Mouse (Mus musculus) limb, embryonic 14.5 days (tissue): ENCODE results near the gene Nfu1. TPM values are rescaled to one million over a fixed set of nuclear protein-coding genes. Genes with fewer than 3 reads are reported as not detected.

Source experiments
- ATAC-seq: fragments of 200-750 bp; cut with Nextera tagmentation; 2 replicates; pipeline ENCODE4 v1.8.0; 2017; ENCODE audit warnings: low read depth, moderate number of reproducible peaks, moderate TSS enrichment; ENCODE audit not compliant: low FRiP score
- DNase-seq: peaks from one replicate; pipeline ENCODE4 v3.0.0-alpha.2; 2015; ENCODE audit warnings: low spot score
- H3K27ac ChIP-seq: fragments of 300-500 bp; sonication (generic); replicated peaks from 2 replicates; pipeline ENCODE4 v1.5.1; 2014; ENCODE audit warnings: low read depth, mild to moderate bottlenecking, low read length, moderate library complexity, mixed read lengths
- H3K27me3 ChIP-seq: fragments of 300-500 bp; sonication (generic); 2 replicates; pipeline ENCODE4 v1.6.1; 2014; ENCODE audit warnings: low read length, mixed read lengths; ENCODE audit not compliant: control insufficient read depth, insufficient read depth
- H3K36me3 ChIP-seq: fragments of 300-500 bp; sonication (generic); 2 replicates; pipeline ENCODE4 v1.6.1; 2014; ENCODE audit warnings: mild to moderate bottlenecking, low read length, moderate library complexity, mixed read lengths; ENCODE audit not compliant: control insufficient read depth, insufficient read depth
- H3K4me1 ChIP-seq: fragments of 300-500 bp; sonication (generic); 2 replicates; pipeline ENCODE4 v1.6.1; 2014; ENCODE audit warnings: antibody characterized with exemption, low read length, mixed read lengths; ENCODE audit not compliant: control insufficient read depth, insufficient read depth
- H3K4me2 ChIP-seq: fragments of 300-500 bp; sonication (generic); replicated peaks from 2 replicates; pipeline ENCODE4 v1.6.1; 2014; ENCODE audit warnings: low read depth, mild to moderate bottlenecking, low read length, moderate library complexity; ENCODE audit not compliant: severe bottlenecking
- H3K4me3 ChIP-seq: fragments of 300-500 bp; sonication (generic); replicated peaks from 2 replicates; pipeline ENCODE4 v1.5.1; 2014; ENCODE audit warnings: low read length
- H3K9ac ChIP-seq: fragments of 300-500 bp; sonication (generic); 2 replicates; pipeline ENCODE4 v1.6.1; 2014; ENCODE audit warnings: mild to moderate bottlenecking, low read depth, low read length, moderate library complexity; ENCODE audit not compliant: severe bottlenecking
- H3K9me3 ChIP-seq: fragments of 300-500 bp; sonication (generic); 2 replicates; pipeline ENCODE4 v1.6.1; 2016; ENCODE audit warnings: low read length; ENCODE audit not compliant: control insufficient read depth
- POLR2A ChIP-seq: fragments of 200-500 bp; IDR thresholded peaks from 2 replicates; pipeline ENCODE4 v1.8.0; 2012; ENCODE audit warnings: inconsistent platforms, mild to moderate bottlenecking, moderate library complexity, borderline replicate concordance; ENCODE audit not compliant: insufficient read depth, insufficient read length; ENCODE audit errors: extremely low read depth
- WGBS: fragments of 180-500 bp; shearing (Covaris S2); extraction: QIAGEN DNeasy Blood & Tissue Kit; methylation state at CpG from one replicate; pipeline ENCODE4 v1.1.7; 2014; 5-methylcytosine and 5-hydroxymethylcytosine counted together
- polyA plus RNA-seq, 2 experiments: library from polyadenylated mRNA; depleted of rRNA in 1 of 2; stranded (reverse) in 1 of 2; unstranded in 1 of 2; fragments of >200 nt; fragmentation: Nextera tagmentation in 1 of 2; extraction: Ambion mirVana in 1 of 2; gene quantifications; 2 replicates each; pipeline versions ENCODE4 v1.2.1 to v1.2.3; 2012 to 2014

Gene Nfu1
- polyA plus RNA-seq, 2 experiments = 104 to 136 TPM

DNA sequence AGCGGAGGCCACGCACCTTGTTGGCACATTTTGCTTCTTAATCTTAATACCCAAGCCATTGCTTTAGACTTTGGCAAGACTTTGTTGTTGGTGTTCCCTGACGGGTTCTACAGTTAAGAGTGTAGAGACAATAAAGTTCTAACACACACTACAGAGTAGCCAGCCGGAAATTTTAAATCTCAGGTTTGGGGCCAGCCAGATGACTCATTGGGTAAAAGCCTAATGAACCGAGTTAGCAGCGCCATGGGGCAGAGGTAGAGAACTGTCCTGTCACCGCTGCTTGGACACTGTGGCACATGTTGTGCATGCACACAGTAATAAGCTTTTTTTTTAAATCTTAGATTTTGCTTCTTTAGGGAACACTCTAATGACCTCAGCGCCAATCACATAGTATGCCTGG lies 16.7 kb upstream of the Nfu1 start:
- no peaks in the 10 kb centered on the region for H3K9me3 ChIP-seq
- 85% methylated on average over 8 of the region's 8 CpGs for WGBS
- ATAC-seq (no peak), DNase-seq (no peak)
- H3K4me1 ChIP-seq = no peaks in the 10 kb centered on the region
- no peak for TF ChIP-seq POLR2A
- peaks cover 25% of the 10 kb centered on the region for H3K36me3 ChIP-seq
- H3K9ac ChIP-seq = no peak overlapping the region
- H3K4me2 ChIP-seq = no peak overlapping the region
- no peak overlapping the region for H3K27ac ChIP-seq
- no peak overlapping the region for H3K4me3 ChIP-seq
- no peaks in the 10 kb centered on the region for H3K27me3 ChIP-seq

GRCm38 (mm10) chr6:86994254-86994653 lies 14.8 kb upstream of the Nfu1 start:
- no peak for TF ChIP-seq POLR2A
- Histone ChIP-seq H3K4me2 (no peak overlapping the region), H3K4me3 (no peak overlapping the region), H3K9ac (no peak overlapping the region), H3K4me1 (no peaks in the 10 kb centered on the region), H3K27me3 (no peaks in the 10 kb centered on the region), H3K9me3 (no peaks in the 10 kb centered on the region), H3K27ac (no peak overlapping the region), H3K36me3 (peaks cover 36% of the 10 kb centered on the region)
- no peak for ATAC-seq
- DNase-seq = no peak
- WGBS = 91% methylated on average over 4 of the region's 4 CpGs

DNA sequence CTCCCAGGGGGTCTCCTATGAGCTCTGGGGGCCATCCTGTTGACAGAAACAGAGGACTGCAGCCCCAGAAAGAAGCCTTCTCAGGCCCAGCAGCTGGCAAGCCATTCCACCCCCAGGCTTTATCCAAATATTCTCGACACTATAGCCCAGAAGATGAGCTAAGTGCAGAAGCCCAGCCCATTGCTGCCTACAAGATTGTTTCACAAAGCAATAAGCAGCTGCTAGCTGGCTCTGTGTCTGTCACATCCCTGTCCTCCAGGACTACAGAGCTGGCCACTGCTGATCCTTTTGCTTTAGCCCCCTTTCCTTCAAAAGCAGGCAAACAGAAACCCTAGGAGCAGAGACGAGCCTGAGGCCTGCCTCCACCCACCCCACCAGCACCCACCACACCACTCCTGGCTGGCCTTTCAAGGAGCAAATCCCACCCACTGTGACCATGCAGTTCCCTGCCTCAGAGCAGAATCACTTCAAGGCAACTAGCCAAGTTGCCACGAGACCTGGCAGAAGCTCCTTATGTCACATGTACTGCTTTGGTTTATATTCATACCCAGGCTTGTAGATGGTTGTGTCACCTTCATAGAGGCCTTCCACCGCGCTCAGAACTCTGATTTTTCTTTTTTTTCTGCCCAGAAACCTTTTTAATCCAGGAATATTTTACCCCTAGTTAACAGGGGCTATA lies 12.3 kb upstream of the Nfu1 start:
- Histone ChIP-seq H3K4me1 (no peaks in the 10 kb centered on the region), H3K4me3 (no peak overlapping the region), H3K27me3 (no peaks in the 10 kb centered on the region), H3K9ac (no peak overlapping the region), H3K36me3 (peaks cover 33% of the 10 kb centered on the region), H3K27ac (no peak overlapping the region), H3K4me2 (no peak overlapping the region), H3K9me3 (no peaks in the 10 kb centered on the region)
- no peak for TF ChIP-seq POLR2A
- WGBS = 84% methylated on average over 5 of the region's 5 CpGs
- no peak for DNase-seq
- no peak for ATAC-seq

GRCm38 (mm10) chr6:86997360-86997759 lies 11.7 kb upstream of the Nfu1 start:
- Histone ChIP-seq H3K36me3 (peaks cover 29% of the 10 kb centered on the region), H3K9ac (no peak overlapping the region), H3K27ac (no peak overlapping the region), H3K4me3 (no peak overlapping the region), H3K9me3 (no peaks in the 10 kb centered on the region), H3K4me1 (no peaks in the 10 kb centered on the region), H3K4me2 (no peak overlapping the region), H3K27me3 (no peaks in the 10 kb centered on the region)
- WGBS = 93% methylated on average over 6 of the region's 6 CpGs
- DNase-seq (no peak), ATAC-seq (no peak)
- TF ChIP-seq POLR2A = no peak

DNA sequence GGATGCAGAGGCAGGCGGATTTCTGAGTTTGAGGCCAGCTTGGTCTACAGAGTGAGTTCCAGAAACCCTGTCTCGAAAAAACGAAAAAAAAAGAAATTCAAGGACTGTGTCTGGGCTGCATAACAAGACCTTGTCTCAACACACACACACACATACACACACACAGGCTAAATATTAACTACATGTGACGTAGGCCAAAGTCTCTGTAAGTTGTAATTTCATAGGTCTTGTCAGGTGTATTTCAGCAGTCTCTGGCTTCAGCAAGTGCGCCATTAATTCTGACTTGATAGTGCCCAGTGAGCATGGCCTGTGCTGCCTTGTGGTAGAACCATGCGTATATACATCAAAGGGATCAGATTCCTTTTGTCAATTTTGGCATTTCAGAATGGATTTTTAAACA lies 7.0 kb upstream of the Nfu1 start:
- no peak for TF ChIP-seq POLR2A
- H3K9ac ChIP-seq = no peak overlapping the region
- no peak overlapping the region for H3K4me2 ChIP-seq
- H3K4me1 ChIP-seq = no peaks in the 10 kb centered on the region
- no peaks in the 10 kb centered on the region for H3K27me3 ChIP-seq
- peaks cover 20% of the 10 kb centered on the region for H3K36me3 ChIP-seq
- DNase-seq = no peak
- WGBS = 92% methylated on average over 6 of the region's 6 CpGs
- ATAC-seq = no peak
- no peak overlapping the region for H3K4me3 ChIP-seq
- 0 out of 2 replicates have a peak overlapping the region, but pooled peaks have one; percentile 21 for H3K27ac ChIP-seq
- H3K9me3 ChIP-seq = no peaks in the 10 kb centered on the region
